Mouse (Mus musculus): ENCODE measurements at regions not wholly inside any gene's neighbourhood (a gene's known extent, or its start where the extent isn't known, plus 50 kb on each side); places are given as distances from the start of the nearest gene placed in this dataset.

GRCm38 (mm10) chr6:67093128-67093527 lies 55.9 kb upstream of the Gadd45a start:
- TF ChIP-seq POLR2A (IDR thresholded peaks at IDR 0.05; ENCODE audit: low read depth, low read length) (no peak), CTCF (IDR thresholded peaks at IDR 0.05; ENCODE audit: borderline replicate concordance, insufficient read depth, low read length) (no peak)

All from embryonic fibroblast, embryonic 13.5 days (primary cell).